Comparison of ENCODE assay signal across 12 mouse cellular contexts in the genomic region with DNA sequence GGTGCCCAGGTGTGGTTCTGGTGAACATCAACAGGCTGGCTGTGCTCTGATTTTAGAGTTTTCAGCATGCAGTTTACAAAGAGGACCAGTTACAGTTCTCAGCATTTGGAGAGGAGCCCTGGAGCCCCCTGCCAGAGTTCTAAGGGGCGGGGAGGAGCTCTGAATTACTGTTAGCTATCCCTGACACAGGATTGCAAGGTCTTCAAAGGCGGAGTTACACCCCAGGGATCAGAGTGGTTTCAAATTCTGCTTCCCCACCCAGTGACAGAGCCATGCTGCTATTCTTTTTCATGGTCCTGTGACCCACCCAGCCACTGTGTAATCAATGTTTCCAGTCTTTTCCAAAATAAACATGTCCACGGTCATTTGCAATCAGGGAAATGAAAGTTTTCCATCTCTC.
DNase-seq lines count a peak whose midpoint lies in the region; ATAC-seq lines count a peak whose summit lies in the region.
"Had no signal": no experiment of that assay in that cellular context is flagged by ENCODE, and none has a peak within 500 bp of the region (broad histone marks: within the 10 kb centered on the region; RNA-seq: fewer than 3 reads in every experiment).

No protein-coding gene starts in this region.

- intact Hi-C loops in heart, postnatal 10 days (cut with DNase I), result no loop called here

- H3K4me2 ChIP-seq in heart, embryonic 11.5 days, result no peak overlapping the region
- H3K4me2 ChIP-seq: liver, embryonic 15.5 days had no signal

- ATAC-seq in heart, embryonic 11.5 days (replicated peaks; ENCODE audit: insufficient number of reproducible peaks, low FRiP score, low TSS enrichment), result no peak
- ATAC-seq in erythroid progenitor cell, adult 5-6 weeks (replicated peaks; ENCODE audit: low FRiP score, poor library complexity, severe bottlenecking), result no peak

- H3K4me3 ChIP-seq in heart, embryonic 11.5 days (ENCODE audit: low read depth, low read length), result no peak overlapping the region
- H3K4me3 ChIP-seq: liver, embryonic 15.5 days had no signal

- no peaks in the 10 kb centered on the region for H3K4me1 ChIP-seq in heart, embryonic 11.5 days (ENCODE audit: control insufficient read depth, insufficient read depth, low read length)
- H3K4me1 ChIP-seq: liver, embryonic 15.5 days had no signal

- no peaks in the 10 kb centered on the region for H3K9me3 ChIP-seq in heart, embryonic 11.5 days (replicated peaks; ENCODE audit: control insufficient read depth, low read length)
- H3K9me3 ChIP-seq: liver, embryonic 15.5 days had no signal

- peak; percentile 23 to 40 for DNase-seq in heart, adult 9 months (ENCODE audit: low spot score in 2 of 2)
- peak; percentile 41 for DNase-seq in ES-CJ7 (ENCODE audit: low read depth, low spot score)
- DNase-seq in embryo, embryonic 10.5 days (ENCODE audit: low spot score), result peak; percentile 45
- peak; percentile 9 to 14 for DNase-seq in heart, postnatal 10 days
- DNase-seq in thymus, postnatal 36 days, result no peak
- no peak for DNase-seq in neural tube, embryonic 10.5 days (ENCODE audit: extremely low spot score, low spot score)
- DNase-seq: cerebellum, postnatal 14 days; layer of hippocampus, adult 9-11 months had no signal

- no peak overlapping the region for H3K27ac ChIP-seq in heart, embryonic 11.5 days (ENCODE audit: low read depth, low read length)
- H3K27ac ChIP-seq: liver, embryonic 15.5 days had no signal

- H3K36me3 ChIP-seq in heart, embryonic 11.5 days (ENCODE audit: control insufficient read depth, insufficient read depth, low read length), result no peaks in the 10 kb centered on the region
- H3K36me3 ChIP-seq: liver, embryonic 15.5 days had no signal

- H3K27me3 ChIP-seq in heart, embryonic 11.5 days (ENCODE audit: control insufficient read depth, insufficient read depth, low read length), result no peaks in the 10 kb centered on the region
- H3K27me3 ChIP-seq: CH12.LX; liver, embryonic 15.5 days had no signal

- 29% methylated on average over 3 of the region's 3 CpGs for whole genome bisulfite sequencing in heart, embryonic 11.5 days (ENCODE audit: insufficient replicate concordance)

- no peak overlapping the region for H3K9ac ChIP-seq in heart, embryonic 11.5 days (ENCODE audit: low read depth, low read length)
- H3K9ac ChIP-seq: liver, embryonic 15.5 days had no signal

Comparison
In these comparisons a context has a peak if more than half of its experiments do, and no peak if none do; other contexts are left out.
1. DNase-seq: peak in heart, adult 9 months (2 of 2), ES-CJ7 (single experiment), embryo, embryonic 10.5 days (single experiment) and heart, postnatal 10 days (2 of 2); none in thymus, postnatal 36 days (0 of 2) and neural tube, embryonic 10.5 days (single experiment).